Mouse (Mus musculus) MN1 (cell line): ENCODE measurements around the gene Arl6ip5.
A peak's percentile ranks its signal among the peaks of the same experiment; 100 is the strongest.

ENCODE experiments used
- DNase-seq: peaks from one replicate; pipeline ENCODE4 v3.0.0-alpha.2; 2016; ENCODE audit warnings: low spot score

The Arl6ip5 gene

GRCm38 (mm10) chr6:97210191-97210961 is at the start of gene Arl6ip5:
TSS of gene Arl6ip5 (plus strand) at chr6:97210689.
- peak; percentile 94 for DNase-seq

DNA sequence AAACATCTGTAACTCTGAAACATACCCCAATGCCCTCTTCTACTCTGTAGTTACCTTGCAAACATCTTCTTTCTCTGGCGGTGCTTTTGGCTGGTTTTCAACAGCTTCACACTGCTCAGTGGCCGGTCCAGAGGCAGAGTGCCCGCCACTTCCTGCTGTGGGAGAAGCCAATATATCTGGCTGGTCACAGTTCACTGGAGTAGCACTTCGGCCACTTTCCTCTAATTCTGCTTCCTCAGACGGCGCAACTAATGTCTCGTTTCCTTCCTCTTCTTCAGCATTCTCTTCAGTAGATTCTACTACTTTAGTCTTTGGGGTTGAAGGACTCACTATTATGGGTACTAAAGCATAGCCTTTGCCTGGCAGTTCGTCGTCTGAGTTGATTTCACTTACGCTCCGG is 34.8 kb upstream of the Arl6ip5 start:
- no peak for DNase-seq

DNA sequence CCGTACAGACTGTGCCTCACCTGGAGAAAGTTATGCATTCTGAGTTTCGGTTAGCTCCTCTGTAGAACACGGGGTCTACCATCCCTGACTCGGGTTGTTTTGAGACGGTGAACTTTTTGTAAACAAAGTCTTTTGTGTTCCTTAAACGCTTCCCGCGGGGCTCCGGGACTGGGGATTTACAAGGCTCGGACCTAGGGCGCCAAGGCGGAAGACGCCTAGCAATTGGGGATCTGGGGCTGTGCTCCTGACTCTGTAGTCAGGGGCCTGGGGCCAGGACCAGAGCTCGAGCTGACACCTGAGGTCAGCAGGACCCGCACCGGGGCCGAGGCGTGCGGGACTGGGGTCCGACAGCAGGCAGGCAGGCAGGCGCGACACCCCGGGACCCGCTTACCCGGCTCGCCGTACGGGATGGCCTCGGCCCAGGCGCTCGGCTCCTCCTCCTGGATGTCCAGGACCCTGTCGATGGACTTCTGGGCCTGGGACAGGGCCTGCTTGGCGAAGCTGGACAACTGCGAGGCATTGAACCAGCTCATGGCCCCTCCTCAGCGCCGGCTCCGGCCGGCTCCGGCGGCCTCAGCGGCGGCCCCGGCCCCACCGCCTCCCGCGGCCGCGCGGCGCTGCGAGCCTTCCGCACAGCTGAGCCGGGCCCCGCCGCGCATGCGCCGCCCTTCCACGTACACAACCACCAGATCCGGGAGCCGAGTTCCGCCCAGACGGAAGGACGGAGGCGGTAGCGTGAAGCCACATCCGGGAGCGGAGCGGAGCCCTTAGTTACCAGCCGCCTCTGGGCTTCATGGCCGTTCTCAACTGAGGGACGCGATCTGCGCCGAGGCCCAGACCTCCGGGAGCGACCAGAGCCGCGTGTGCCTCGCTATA is 31.8 kb upstream of the Arl6ip5 start, which contains the start of gene Tmf1:
TSS of gene Tmf1 (minus strand) at position 632 of the 876 bp plus-strand sequence.
- peak; percentile 97 for DNase-seq

DNA sequence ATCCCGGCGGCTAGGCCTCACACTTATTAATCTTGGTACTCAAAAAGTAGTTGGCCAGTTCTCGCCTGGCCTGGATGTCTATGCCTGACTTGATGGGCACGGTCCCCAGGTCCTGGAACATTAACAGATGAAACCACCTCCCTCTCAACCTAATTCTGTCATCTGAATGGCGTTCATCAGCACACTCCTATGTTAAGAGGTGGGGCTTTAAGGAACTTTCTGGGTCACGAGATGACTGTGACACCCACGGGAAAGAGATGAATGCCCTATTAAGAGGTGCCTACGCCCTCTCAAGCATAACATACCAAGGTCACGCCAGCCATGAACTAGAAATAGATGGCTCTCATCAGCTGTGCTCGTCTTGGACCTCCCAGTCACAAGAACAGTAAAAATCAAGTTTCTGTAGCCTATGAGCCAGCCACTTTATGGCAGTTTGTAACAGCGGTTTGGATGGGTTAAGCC is 31.1 kb upstream of the Arl6ip5 start:
- DNase-seq, result peak; percentile 69

DNA sequence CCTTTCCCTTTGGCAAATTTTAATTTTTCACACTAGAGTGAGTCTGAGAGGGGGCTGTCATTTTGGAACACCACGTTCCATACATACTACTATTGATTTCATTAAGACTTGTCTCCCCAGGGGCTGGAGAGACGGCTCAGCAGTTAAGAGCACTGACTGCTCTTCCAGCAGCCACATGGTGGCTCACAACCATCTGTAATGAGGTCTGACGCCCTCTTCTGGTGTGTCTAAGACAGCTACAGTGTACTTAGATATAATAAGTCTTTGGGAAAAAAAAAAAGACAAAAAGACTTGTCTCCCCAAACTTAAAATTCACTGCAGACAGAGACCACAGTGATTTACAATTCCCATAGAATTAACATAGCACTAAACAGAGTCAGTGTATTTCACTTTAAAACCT is 10.1 kb upstream of the Arl6ip5 start:
- DNase-seq, result no peak

- DNase-seq, result no peak
Measured at GRCm38 (mm10) chr6:97202477-97202876, 8.0 kb upstream of the Arl6ip5 start.

- DNase-seq, result peak; percentile 26
Measured at GRCm38 (mm10) chr6:97204252-97204869, 6.1 kb upstream of the Arl6ip5 start.

DNA sequence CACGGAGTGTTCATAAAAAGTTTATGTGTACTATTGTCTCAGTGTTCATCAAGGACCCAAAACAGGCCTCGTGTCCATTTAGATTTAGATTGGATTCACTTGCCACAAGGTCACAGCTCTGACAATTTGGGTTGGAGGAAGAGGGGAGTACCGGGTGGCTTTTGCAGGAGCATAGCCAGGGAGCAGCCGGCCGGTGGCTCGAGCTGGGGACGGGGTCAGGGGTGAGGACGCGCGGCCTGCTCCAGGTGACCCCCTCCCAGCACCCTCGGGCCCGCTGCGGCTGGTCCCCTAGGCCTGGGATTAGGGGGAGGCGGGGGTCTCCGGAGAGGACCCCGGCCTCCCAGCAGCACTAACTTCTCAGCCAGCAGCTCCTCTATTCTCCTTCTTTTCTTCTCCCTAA is 5.5 kb upstream of the Arl6ip5 start:
- DNase-seq, result no peak

GRCm38 (mm10) chr6:97205439-97205885 is 5.0 kb upstream of the Arl6ip5 start, which contains the start of gene Uba3:
TSS of gene Uba3 (minus strand) at chr6:97205647.
- DNase-seq, result peak; percentile 98

- peak; percentile 33 for DNase-seq
Measured at GRCm38 (mm10) chr6:97207085-97207484, 3.4 kb upstream of the Arl6ip5 start.

DNA sequence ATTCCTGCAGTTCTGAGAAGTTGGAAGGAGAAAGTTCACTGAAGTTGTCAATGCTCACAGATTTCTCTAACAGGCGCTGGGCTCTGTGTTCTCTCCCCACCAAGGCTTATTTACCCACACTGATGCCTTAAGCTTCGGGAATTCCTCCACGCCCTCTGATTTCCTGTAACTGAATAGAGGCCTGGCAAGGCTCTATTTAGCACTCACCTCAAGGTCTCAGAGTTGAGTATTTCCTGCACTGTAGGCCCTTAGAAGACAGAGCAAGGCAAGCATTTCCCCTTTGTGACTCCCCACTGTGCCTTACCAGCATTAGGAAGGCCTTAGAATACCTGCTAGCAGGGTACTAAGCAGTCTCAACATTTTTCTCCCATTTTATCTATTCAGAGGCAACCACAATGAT is 2.1 kb upstream of the Arl6ip5 start:
- no peak for DNase-seq

GRCm38 (mm10) chr6:97209201-97209600 is 1.3 kb upstream of the Arl6ip5 start:
- DNase-seq, result peak; percentile 19

DNA sequence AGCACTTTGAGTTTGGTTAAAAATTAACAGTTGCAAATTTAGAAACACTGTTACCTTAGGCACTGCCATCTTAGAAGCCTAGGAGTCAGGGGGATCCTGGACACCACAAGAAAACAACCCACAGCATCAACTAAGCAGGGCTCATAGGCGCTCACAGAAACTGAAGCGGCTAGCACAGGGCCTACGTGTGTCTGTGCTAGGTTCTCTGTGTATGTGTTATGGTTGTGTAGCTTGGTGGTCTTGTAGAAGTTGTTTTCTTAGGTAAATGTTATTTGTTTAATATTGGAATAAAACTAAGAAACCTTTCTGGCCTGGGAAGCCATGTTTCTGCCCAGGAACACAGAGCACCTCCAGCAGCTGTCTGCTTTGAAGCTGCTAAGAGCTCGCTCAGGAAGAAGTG is 738 bp upstream of the Arl6ip5 start:
- DNase-seq, result no peak

DNA sequence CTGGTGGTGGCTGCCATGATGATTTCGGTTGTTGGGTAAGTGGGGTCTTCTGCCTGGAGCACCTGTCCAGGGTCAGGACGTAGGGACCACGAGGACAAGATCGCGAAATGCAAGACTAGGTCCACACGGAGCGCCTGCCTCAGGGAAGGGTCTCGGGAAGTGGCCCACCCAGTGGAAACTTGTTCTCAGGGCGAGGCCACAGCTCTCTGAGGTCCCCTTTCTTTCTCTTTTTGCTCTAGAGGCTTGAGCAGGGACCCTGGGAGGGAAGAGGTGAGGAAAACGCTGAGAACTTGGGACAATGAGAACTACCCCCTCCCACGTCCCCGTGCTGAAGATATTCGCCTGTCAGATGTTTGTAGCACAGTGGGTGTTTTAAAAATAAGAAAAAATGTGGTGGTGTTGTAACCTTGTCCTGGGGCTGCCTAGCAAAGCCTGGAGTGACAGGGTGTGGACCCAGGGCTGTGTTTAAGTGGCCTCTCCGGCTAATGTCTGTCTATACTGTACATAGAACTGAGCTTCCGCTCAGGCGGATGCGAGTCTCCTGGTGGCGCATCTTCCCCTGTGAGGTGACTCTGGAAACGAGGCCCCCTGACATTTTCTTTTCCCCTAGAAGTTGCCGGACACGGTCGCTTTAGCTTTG is 593 bp downstream of the Arl6ip5 start:
- peak; percentile 55 for DNase-seq

DNA sequence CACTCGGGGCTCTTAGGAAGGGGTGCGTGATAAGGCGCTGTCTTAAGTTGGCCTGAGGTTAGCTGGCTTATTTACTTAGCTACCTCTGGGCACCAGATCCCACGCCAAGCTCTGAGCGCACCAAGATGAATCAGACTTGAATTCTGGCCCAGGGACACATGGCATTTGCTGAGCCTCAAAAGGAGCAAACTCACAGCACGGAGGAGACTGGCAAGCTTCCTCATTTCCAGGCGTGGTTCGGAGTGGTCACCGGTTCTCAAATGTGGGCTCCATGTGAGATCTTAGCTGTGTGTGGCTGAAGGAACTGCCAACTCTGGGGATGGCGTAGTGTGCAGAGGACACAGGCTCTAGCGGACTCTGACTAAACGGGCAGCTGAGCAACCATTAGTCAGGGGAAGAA is 1.5 kb downstream of the Arl6ip5 start:
- peak; percentile 61 for DNase-seq

GRCm38 (mm10) chr6:97216154-97216821 is 5.8 kb downstream of the Arl6ip5 start:
- no peak for DNase-seq

DNA sequence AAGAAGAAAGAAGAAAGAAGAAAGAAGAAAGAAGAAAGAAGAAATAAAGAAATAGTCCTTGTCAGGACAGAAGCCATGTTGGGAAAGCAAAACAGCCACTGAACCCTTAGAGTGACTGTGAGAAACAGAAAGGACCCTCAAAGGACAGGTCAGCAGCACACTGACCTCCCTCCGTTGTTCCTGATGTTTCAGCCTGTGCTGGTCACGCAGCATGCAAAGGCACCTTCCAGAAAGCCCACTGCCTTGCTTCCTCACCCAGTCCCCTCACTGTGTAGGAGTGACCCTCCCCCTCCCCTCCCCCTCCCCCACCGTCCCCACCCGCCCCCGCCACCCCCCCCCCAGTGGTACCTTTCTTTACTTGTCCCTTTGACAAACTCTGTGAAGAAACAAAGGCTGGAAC is 10.2 kb downstream of the Arl6ip5 start:
- no peak for DNase-seq

DNA sequence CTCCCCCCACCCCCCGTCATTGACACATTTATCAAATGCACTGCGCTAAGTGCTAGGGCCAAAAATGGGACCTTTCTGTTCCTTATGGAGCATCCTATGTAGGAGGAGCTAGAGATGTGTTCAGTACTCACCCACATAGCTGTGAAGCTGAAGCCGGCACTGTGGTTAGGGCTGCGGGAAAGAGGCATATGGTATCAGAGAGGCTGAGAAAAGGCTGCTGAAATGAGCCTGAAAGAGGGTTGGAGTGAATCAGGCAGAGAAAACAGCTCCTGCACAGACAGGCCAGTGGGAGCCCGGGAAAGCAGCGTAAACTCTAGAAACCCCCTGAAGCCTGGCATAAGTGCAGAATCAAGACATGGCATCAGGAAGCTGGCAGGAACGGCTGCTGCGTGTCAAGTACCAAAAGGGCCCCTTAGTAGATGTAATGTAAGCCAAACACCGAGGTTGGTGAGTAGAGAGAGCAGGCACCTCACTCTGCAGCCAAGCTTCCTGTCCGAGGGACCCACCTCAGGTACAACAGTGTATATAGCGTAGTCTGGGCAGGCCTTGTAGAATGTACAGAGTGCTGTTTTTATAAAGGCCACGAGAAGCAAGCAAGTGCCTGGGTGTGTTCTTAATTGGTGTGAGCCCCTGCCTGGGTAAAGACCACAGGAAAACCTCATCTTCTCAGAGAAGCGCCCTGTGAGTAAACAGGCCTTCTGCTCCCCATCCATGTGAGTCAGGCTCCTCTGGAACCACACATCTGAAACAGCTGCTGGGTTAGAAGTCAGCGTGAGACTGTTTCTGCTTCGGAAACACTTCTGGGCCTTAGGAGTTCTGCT is 10.9 kb downstream of the Arl6ip5 start:
- DNase-seq, result no peak

- no peak for DNase-seq
Measured at GRCm38 (mm10) chr6:97222321-97222720, 11.8 kb downstream of the Arl6ip5 start.

DNA sequence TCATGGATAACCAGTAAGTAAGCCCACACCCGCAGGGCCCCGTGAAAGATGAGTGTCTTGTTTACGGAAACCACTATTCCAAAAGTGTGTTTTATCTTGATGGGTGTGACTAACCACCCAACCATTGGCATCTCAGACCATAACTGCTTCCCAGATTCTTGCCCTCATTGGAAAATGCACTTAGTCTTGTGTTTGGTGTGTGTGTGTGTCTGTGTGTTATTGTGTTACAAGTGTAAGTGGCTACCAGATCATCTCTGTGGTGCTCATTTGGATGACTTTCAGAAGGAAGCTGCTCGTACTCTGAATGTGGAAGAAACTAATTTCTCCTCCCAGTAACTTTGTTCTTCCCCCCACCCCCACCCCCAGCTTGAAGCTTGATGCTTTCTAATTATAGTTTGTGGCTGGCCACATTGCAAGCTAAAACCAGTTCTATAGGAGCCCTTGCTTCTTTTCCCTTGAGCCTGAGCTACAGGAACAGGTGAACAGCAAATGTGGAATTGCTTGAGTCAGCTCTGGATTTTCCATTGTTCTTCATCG is 12.5 kb downstream of the Arl6ip5 start:
- DNase-seq, result no peak
